Mouse (Mus musculus) embryo, embryonic 9.5 days (tissue): ENCODE results near the gene Psmb6.
"Not testable (repeated sequence)": the region's sequence is repeated elsewhere in the genome, so short reads cannot be mapped to it uniquely, and the experiment has no call there.

Experiments used
- DNase-seq: peaks from one replicate; pipeline ENCODE4 v3.0.0-alpha.2; 2017; ENCODE audit errors: extremely low spot score

Gene Psmb6

DNA sequence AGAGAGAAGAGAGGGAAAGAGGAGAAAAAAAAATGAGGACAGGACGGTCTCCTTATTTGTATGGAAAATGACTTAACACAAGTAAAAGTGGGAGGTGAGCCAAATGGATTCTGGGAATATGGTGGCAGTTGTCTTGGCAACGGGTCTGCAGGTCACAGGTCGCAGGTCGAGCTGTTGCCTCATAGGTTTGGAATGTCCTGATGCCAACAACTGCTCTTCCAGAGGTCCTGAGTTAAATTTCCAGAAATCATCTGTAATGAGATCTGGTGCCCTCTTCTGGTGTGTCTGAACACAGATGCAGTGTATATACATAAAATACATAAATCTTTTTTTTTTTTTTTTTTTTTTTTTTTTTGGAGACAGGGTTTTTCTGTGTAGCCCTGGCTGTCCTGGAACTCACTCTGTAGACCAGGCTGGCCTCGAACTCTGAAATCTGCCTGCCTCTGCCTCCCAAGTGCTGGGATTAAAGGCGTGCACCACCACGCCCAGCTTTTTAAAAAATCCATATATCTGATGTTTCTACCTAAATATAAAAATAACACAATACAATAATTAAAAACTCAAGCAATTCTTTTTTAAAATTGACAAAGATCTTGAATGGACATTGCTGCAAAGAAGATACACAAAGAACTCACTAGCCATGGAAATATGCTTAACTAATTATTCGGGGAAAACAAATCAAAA lies 1.7 kb upstream of the Psmb6 start:
- DNase-seq, result peak; percentile 29

DNA sequence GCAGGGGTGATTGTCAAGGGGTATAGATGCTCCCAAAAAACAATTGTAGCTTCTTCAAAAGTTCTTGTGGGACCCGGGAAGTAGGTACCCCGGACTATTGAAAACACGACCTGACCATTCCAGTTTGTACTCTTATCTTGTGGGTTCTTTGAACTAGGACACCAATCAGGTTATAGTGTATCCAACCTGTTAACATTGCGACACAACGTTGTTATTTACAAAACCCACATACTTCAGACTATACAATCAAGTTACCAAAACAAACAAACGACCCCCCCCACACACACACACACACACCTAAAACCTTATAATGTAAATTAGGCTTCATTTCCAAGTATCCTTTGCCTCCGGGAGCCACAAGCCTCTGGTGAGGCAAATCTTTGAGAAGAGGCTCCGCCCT lies 385 bp upstream of the Psmb6 start:
- DNase-seq, result no peak

DNA sequence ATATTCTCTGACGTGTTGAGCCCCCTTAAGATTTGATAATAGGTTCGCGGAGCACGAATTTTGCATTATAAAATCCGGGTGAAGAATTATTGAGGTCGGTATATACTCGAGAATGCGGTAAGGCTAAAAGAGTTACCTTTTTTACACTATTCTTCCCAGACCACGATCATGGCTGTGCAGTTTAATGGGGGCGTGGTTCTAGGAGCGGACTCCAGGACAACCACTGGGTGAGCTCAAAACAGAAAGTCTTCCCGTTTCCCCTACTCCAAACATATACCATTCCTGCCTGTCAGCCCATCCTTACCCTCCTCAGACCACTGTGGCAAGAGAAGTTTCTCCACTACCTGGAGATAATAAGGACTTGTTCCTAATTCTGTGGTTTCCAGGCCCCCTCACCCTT lies 559 bp downstream of the Psmb6 start:
- DNase-seq, result no peak

DNA sequence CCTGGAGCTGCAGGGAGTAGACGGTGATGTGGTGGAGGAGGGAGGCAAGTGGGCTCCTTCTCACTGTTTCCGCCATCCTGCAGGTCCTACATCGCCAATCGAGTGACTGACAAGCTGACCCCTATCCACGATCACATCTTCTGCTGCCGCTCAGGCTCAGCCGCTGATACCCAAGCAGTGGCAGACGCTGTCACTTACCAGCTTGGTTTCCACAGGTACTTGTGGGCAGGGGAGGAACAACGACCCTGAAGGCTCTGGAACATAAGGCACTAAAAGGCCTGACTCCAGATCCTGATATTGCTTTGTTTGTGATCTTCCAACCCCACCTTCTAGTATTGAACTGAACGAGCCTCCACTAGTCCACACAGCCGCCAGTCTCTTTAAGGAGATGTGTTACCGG lies 1.0 kb downstream of the Psmb6 start:
- DNase-seq, result no peak

DNA sequence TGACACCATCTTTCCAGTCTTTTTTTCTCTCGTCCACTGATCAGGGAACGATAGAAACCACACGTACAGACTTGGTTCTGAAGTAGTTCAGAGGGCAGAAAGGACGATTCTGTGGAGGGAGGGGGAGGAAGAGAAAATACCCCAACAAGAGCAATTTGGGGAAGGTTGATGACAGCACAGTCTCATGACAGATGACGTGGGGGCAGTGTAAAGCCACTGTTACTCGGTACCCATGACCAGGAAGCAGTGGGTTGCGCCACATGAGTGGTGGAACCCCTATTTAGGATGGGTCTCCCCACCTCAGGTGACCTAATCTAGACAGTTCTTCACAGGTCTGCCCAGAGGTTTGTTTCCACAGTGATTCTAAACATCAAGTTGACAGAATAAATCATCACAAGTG lies 3.4 kb downstream of the Psmb6 start:
- DNase-seq, result no peak

DNA sequence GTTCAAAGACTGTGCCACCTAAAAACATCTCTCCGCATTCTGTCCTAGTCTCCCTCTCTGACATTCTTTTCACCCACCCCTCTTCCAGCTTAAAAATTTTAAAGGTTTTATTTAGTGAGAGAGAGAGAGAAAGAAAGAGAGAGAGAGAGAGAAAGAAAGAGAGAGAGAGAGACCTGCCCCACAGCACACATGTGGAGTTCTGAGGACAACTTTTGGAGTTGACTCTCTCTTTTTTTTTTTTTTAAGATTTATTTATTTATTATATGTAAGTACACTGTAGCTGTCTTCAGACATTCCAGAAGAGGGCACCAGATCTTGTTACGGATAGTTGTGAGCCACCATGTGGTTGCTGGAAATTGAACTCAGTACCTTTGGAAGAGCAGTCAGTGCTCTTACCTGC lies 5.9 kb downstream of the Psmb6 start:
- DNase-seq, result not testable (repeated sequence)

DNA sequence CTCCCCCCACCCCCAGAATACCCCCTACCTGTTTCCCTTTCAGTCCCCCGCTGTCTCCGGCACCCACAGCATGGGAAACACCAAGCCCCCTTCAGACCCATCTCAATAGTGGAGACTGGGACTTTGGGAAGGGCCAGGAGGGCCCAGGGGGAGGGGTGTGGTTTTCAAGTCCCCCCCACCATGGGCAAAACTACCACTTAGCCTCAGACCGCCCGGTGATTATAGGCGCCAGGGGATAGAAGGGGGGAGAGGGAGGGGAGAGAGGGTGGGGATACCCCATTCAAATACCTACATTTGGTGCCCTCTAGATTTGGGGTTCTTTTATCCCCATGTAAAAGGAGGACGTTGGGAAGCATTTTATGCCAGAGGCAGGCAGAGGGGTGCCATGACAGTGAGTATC lies 7.7 kb downstream of the Psmb6 start, which contains the start of gene Gm40193:
Gene Gm40193, minus strand, starts transcription at position 101 of the 400 bp plus-strand sequence.
- DNase-seq, result no peak

DNA sequence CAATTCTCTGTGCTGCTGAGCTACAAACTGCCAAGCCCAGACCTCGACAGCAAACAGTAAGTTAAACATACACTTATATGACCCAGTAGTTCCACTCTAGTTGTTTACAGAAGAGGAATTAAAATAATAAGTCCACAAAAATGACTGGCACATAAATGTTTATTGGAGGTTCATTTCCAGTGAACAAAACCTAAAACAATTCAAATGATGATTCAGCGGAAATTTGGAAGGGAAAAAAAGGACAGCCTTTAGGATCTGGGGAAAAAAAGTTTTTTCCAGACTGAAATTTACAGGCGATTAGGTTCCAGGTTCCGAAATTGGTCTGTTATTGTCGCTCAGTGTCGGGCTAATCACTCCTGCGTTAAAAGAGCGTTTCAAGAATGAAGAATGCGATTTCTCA lies 14.3 kb downstream of the Psmb6 start:
- no peak for DNase-seq

DNA sequence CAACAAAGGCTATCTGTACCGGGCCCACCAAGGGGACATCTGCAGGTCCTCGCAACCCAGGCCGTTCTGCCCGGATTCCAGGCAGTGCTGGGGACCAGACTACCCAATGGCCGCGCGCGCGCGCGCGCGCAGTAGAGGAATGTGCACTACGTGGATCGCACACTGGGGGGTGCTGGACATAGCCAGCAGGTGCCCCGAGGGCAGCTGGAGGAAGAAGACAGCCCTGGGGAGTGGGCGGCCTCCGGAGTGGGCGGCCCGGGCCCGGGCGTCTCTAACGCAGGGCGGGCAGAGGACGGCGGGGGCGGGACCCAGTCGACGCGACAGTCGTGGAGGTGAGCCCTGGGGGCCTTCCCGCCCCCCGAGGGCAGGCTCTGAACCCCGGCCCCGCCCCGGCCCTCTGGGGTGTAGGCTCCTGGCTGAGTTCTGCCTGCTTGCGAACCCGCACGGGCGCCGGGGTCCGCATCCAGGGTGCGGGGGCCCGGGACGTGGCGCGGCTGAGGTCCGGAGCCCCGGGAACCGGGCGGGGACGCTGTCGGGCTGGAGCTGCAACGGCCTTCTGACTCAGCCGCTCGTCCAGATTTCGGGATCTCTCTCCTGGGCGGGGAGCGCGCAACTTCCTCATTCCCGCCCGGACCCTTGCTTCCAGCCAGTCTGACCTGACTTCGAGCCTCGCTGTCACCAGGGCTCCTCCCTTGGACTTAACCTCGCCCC lies 14.9 kb downstream of the Psmb6 start, which contains the start of gene Pld2:
Gene Pld2, plus strand, starts transcription at position 188 of the 711 bp plus-strand sequence.
- peak; percentile 83 for DNase-seq

DNA sequence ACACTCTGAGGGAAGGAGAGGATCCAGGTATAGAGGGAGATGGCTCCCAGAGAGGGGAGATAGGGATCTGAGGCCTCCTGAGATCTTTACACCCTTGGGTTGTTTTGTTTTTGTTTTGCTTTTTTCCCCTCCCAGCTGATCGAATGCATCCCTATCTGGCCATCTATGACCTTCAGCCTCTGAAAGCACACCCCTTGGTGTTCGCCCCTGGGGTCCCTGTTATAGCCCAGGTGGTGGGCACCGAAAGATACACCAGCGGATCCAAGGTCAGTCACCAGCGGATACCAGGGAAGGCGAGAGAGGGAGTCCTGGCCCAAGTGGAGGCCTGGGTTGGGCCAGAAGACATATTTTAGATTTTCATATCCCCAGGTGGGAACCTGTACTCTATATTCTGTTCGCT lies 15.8 kb downstream of the Psmb6 start:
- no peak for DNase-seq

DNA sequence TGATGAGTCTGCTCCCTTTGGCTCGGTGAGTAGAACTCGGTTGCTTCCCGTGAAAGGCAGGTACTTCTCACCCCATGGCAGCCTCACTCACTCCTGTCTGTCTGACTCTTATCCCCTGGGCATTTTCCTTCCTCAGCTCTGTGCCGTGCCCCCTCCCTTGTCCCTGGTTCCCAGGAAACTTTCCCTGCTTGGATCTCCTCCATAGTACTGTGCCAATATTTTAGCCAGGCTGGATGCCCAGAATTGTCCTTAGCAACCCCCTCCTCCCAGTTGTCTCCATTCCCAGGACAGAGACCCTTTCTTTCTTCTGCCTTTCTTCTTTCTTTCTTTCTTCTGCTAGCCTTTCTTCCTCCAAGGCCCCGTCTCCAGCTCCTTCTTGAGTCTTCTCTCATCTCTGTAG lies 16.2 kb downstream of the Psmb6 start:
- no peak for DNase-seq

DNA sequence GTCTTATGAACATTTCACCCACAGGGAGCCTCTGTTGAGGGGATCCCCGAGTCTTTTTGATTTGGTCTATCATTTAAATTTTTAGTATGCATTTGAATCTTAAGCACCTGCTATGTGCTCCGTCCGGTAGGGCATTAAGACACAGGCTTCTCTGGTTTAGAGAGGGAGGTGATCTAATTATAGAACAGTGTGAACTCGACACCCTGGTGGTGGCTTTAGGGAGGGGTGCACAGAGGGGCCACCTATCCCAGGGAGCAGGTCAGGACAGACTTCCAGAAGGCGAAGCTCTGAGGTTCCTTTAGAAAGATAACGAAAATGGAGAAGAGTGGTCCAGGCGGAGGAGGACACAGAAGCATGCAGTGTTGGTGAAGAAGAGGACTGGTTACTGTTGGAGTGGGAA lies 19.3 kb downstream of the Psmb6 start:
- DNase-seq, result no peak

DNA sequence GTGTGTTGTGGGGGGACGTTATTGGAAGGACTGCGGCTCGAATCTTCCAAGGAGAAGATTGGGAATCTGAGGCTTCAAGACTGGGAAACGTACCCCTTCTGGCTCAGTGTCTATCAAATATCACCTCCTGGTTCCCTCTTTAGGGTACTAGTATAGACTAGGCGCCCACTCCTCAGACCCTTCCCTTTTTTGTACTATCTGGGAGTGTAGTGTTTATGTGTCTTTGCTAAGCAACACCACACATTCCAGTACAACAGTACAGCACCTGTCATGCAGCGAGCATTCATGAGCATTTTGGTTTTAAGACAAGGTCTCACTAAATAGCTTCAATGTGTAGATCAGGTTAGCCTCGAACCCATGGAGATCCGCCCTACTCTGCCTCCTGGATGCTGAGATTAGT lies 26.4 kb downstream of the Psmb6 start:
- no peak for DNase-seq

DNA sequence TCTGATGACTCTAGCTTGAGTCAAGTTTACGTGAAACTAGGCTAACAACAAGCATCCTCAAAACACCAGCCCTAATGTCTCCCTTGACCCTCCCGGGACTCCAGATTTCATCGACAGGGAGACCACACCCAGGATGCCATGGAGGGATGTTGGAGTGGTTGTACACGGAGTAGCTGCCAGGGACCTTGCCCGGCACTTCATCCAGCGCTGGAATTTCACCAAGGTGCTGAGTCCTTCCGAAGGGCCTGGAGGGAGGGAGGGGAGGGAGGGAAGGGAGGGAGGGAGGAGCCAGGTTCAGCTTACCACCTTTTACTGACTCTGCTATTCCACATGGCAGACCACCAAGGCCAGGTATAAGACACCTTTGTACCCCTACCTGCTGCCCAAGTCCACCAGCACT lies 28.8 kb downstream of the Psmb6 start:
- DNase-seq, result no peak

DNA sequence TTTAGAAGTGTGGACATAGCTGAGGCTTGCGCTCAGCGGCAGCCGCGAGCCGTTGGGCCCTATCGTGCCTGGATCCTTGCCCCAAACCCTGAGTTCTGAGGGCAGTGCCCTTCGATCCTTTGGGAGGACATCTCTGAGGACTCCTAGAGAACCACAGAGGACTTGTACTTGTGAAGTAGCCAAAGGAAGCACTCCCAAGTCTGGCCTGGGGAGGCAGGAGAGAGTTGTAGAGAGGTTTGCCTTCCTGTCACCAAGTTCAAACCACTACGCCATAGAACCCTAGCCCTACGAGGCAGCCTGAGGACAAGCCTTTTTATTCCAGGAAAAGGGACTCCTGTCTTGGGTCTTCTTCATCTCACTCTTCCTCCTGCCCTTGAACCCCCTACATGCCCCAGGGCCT lies 32.4 kb downstream of the Psmb6 start:
- DNase-seq, result no peak

DNA sequence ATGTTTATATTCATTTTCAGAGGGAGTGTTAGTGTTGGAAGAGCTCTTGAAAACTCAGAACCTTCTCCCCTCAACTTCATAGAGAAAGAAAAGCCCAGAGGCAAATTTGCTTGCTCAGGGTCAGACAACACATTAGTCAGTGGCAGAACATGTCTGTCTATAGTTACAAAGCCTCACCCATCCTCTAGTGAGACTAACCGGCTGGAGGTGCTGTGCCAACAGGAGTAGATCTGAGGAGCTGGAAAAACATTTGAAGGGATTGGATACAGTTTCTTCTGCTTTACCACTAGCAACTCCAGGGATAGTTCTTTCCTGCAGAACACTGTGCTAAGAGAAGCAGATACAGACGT lies 36.7 kb downstream of the Psmb6 start:
- DNase-seq, result no peak

DNA sequence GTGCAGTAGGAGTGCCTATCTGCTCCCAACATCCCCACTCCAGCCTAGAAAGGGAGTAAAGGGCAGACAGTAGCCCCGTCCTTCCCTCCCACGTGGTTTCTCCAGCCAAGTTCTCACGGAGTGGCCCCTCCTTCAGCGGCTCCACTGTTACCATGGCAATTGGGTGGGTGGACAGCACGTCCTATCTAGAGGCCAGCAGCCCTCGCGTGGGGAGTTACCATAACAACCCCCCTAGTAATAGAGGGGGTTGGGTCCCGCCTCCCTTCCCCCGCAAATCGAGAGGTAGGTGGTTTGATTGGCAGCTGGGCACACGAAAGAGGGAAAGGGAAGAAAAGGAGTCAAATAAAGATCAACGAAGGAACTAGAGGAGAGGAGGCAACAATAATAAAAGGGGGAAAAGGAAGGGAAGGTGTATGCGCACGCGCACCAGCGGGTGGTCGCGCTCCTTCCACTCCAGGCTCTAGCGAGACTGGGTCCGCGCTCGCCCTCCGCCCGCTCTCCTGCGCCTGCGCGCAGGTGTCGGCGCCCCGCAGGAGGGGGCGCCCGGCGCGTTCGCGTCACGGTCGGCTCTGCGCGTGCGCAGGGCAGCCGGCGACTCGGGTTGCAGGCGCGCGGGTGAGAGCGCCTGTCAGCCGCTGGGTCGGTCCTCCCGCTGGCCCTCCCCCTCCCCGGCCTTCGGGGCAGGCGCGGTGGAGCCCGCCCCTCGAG lies 37.3 kb downstream of the Psmb6 start, which contains the start of gene Mink1:
Gene Mink1, plus strand, starts transcription at position 595 of the 708 bp plus-strand sequence.
- peak; percentile 91 for DNase-seq

DNA sequence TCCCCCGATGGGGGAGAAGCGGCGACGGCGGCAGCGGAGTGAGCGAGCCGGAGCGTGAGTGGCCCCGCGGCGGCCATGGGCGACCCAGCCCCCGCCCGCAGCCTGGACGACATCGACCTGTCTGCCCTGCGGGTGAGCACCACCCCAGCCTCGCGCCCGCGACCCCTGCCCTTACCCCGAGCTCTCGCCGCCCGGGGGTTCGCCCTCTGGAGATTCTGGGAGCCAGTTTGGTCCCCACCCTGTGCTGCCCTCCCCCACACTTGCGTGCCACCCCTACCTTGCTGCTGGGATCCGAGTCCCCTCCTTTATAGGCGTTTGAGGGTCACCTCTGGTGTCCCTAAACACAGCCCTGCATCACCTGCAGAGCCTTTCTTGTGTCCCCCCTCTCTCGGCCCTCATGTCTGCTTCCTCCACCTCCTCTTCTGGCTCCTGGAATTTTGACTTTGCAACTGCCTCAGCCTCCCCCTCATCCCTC lies 37.9 kb downstream of the Psmb6 start:
- no peak for DNase-seq

DNA sequence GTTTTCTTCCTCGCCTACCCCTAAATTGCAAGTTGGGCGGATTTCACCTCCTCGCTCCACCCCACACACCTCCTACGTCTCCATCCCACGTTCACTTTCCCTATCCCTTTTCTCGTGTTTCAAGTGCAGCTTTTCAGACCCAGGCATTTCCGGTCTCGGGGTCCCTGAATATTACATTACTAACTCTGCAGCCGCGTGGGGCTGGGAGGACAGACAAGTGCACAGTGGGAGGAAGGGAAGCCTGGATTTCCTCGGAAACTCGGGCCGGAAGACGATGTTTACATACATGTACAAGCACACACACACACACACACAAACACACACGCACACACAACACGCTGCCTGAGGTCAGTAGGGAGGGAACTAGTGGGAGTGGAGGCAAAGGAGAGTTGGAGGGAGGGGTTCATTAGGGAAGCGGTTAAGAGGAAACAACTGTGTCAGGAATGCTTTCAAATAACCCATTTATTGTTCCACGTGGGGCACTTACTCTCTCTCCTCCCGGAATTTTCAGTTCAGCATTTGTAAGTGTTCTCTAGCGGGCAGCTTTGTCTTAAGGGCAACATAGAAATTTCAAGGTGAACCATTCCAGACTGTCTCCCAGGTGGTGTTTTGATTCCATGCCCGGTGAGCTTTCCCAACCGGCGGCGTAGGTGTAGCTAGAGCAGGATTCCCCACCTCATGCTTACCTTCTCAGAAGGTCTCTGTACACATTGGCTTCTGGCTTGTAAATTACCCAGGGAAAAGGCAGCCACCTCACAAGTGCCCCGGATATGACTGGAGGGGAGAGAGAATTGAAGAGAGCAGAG lies 38.5 kb downstream of the Psmb6 start:
- peak; percentile 42 for DNase-seq

DNA sequence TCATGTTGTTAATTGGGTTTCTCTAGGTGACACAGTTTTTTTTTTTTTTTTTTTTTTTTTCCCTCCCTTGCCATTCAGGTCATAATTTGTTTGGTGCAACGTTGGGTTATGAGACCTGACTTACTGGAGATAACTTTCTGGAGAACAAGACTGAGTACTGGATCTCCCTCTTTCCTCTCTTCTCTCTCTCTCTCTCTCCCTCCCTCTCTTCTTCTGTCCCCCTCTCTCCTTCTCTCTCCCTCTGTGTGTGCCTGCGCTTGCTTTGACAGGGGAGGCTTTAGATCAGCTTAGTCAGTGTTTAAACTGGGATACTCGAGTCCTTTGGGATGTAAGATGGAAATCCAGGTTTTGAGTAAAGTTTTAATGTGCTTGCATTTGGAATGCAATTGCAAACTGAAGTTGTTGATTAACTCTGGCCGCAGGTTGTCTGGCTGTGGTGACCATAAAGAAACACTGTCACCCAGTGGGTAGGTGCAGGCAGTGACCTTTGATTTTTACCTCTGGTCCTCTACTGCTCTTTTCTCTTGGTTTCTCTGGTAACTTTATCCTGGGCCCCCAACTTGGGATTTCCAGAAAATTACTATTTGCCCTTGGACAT lies 39.2 kb downstream of the Psmb6 start:
- DNase-seq, result no peak

DNA sequence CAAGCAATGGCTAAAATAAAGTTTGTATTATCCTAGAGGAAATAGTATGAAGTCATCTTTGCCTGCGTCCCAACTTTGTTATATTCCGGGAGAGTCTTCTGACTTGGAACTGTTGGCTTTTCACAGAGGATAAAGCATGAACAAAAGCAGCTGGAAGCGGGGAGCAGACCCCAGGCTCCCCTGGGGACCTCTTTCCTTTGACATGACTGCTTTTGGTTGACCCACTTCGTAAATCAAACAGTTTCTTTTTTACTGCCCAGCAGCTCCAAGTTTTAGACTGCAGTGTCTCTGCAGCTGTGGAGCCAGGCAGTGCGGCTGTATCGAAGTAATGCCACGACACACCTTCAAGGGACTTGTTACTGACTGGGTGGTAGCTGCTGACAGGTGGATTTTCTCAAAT lies 41.4 kb downstream of the Psmb6 start:
- no peak for DNase-seq
